In genomic region chr11:101588868-101589267, GRCm38 (mm10) we compare ENCODE assay signal across 28 mouse cellular contexts. TPM values are rescaled to one million over a fixed set of nuclear protein-coding genes. Genes with fewer than 3 reads are reported as not detected.
DNase-seq lines count a peak whose midpoint lies in the region; ATAC-seq and TF ChIP-seq lines count a peak whose summit lies in the region.
"Had no signal": no experiment of that assay in that cellular context is flagged by ENCODE, and none has a peak within 500 bp of the region (broad histone marks: within the 10 kb centered on the region; RNA-seq: fewer than 3 reads in every experiment).

No protein-coding gene starts in this region.

- H3K9ac ChIP-seq in kidney, embryonic 14.5 days (ENCODE audit: low read depth, low read length), result no peak overlapping the region
- no peak overlapping the region for H3K9ac ChIP-seq in stomach, embryonic 14.5 days (replicated peaks; ENCODE audit: low read depth, low read length)
- no peak overlapping the region for H3K9ac ChIP-seq in stomach, postnatal 0 days (ENCODE audit: low read length)
- H3K9ac ChIP-seq in liver, embryonic 12.5 days, result no peak overlapping the region
- H3K9ac ChIP-seq: embryonic facial prominence, embryonic 13.5 days; forebrain, embryonic 13.5 days; limb, embryonic 15.5 days; lung, embryonic 15.5 days; neural tube, embryonic 13.5 days had no signal

- no peaks in the 10 kb centered on the region for H3K27me3 ChIP-seq in kidney, adult 2 months (replicated peaks; ENCODE audit: control insufficient read depth, insufficient read depth, low read length)
- no peaks in the 10 kb centered on the region for H3K27me3 ChIP-seq in kidney, embryonic 14.5 days (ENCODE audit: control insufficient read depth, insufficient read depth, low read length)
- no peaks in the 10 kb centered on the region for H3K27me3 ChIP-seq in stomach, embryonic 14.5 days (ENCODE audit: control insufficient read depth, insufficient read depth, low read length)
- no peaks in the 10 kb centered on the region for H3K27me3 ChIP-seq in stomach, postnatal 0 days (ENCODE audit: control insufficient read depth, insufficient read depth, low read length)
- 0 out of 2 replicates have a peak, but pooled peaks cover 3% of the 10 kb centered on the region for H3K27me3 ChIP-seq in liver, embryonic 12.5 days (replicated peaks)
- H3K27me3 ChIP-seq: embryonic facial prominence, embryonic 13.5 days; forebrain, embryonic 13.5 days; limb, embryonic 15.5 days; lung, embryonic 15.5 days; neural tube, embryonic 13.5 days had no signal

- H3K9me3 ChIP-seq in kidney, embryonic 14.5 days (ENCODE audit: control insufficient read depth, low read length), result no peaks in the 10 kb centered on the region
- H3K9me3 ChIP-seq in stomach, embryonic 14.5 days (ENCODE audit: control insufficient read depth, low read depth, low read length), result no peaks in the 10 kb centered on the region
- H3K9me3 ChIP-seq in stomach, postnatal 0 days (ENCODE audit: control insufficient read depth, low read length), result no peaks in the 10 kb centered on the region
- no peaks in the 10 kb centered on the region for H3K9me3 ChIP-seq in liver, embryonic 12.5 days (replicated peaks)
- H3K9me3 ChIP-seq: embryonic facial prominence, embryonic 13.5 days; forebrain, embryonic 13.5 days; heart, embryonic 10.5 days; limb, embryonic 15.5 days; lung, embryonic 15.5 days; midbrain, embryonic 10.5 days; neural tube, embryonic 13.5 days had no signal

- TF ChIP-seq POLR2A in kidney, adult 2 months (IDR thresholded peaks at IDR 0.05; ENCODE audit: low read depth, low read length), result no peak

- no peak for TF ChIP-seq EP300 in stomach, postnatal 0 days (optimal IDR thresholded peaks at IDR 0.05)

- no peak overlapping the region for H3K4me2 ChIP-seq in kidney, embryonic 14.5 days (replicated peaks; ENCODE audit: low read depth, low read length)
- no peak overlapping the region for H3K4me2 ChIP-seq in stomach, embryonic 14.5 days (replicated peaks; ENCODE audit: low read depth, low read length)
- no peak overlapping the region for H3K4me2 ChIP-seq in stomach, postnatal 0 days (replicated peaks; ENCODE audit: low read depth)
- H3K4me2 ChIP-seq in liver, embryonic 12.5 days, result peak overlapping the region; percentile 27; the same call in 1 of the 2 replicates
- H3K4me2 ChIP-seq: embryonic facial prominence, embryonic 13.5 days; forebrain, embryonic 13.5 days; limb, embryonic 15.5 days; lung, embryonic 15.5 days; neural tube, embryonic 13.5 days had no signal

- H3K27ac ChIP-seq in kidney, adult 2 months (ENCODE audit: insufficient read depth, low read depth, low read length), result peak overlapping the region; percentile 70
- H3K27ac ChIP-seq in kidney, embryonic 14.5 days (ENCODE audit: low read depth, low read length), result no peak overlapping the region
- no peak overlapping the region for H3K27ac ChIP-seq in stomach, embryonic 14.5 days (ENCODE audit: low read length)
- H3K27ac ChIP-seq in stomach, postnatal 0 days (replicated peaks), result no peak overlapping the region
- H3K27ac ChIP-seq in liver, embryonic 12.5 days, result no peak overlapping the region
- H3K27ac ChIP-seq: embryonic facial prominence, embryonic 13.5 days; forebrain, embryonic 13.5 days; heart, embryonic 10.5 days; limb, embryonic 15.5 days; lung, embryonic 15.5 days; midbrain, embryonic 10.5 days; neural tube, embryonic 13.5 days had no signal

- DNase-seq in kidney, adult 2 months, result peak; percentile 59
- DNase-seq in stomach, postnatal 0 days (ENCODE audit: low spot score), result no peak
- no peak for DNase-seq in thymus, adult 18-20 months
- DNase-seq in gastrocnemius, adult 8-10 months (ENCODE audit: low spot score in 2 of 2), result no peak

- TF ChIP-seq CTCF in kidney, adult 2 months (conservative IDR thresholded peaks at IDR 0.05; ENCODE audit: insufficient read depth, insufficient read length, low read depth, low read length), result no peak
- TF ChIP-seq CTCF in stomach, postnatal 0 days (IDR thresholded peaks at IDR 0.05; ENCODE audit: low read depth), result no peak

- peaks cover 7% of the 10 kb centered on the region; the same call in 1 of the 2 replicates for H3K36me3 ChIP-seq in kidney, adult 2 months (ENCODE audit: control insufficient read depth, insufficient read depth, low read length)
- no peaks in the 10 kb centered on the region; the same call in 1 of the 2 replicates for H3K36me3 ChIP-seq in kidney, embryonic 14.5 days (ENCODE audit: control insufficient read depth, insufficient read depth, low read length)
- H3K36me3 ChIP-seq in stomach, embryonic 14.5 days (ENCODE audit: control insufficient read depth, insufficient read depth, low read length), result no peaks in the 10 kb centered on the region
- H3K36me3 ChIP-seq in stomach, postnatal 0 days (ENCODE audit: control insufficient read depth, insufficient read depth, low read length), result no peaks in the 10 kb centered on the region; the same call in 1 of the 2 replicates
- peaks cover 22% of the 10 kb centered on the region for H3K36me3 ChIP-seq in liver, embryonic 12.5 days
- H3K36me3 ChIP-seq: lung, embryonic 15.5 days had no signal

- H3K4me3 ChIP-seq in kidney, adult 2 months (ENCODE audit: insufficient read depth, low read depth, low read length), result no peak overlapping the region
- H3K4me3 ChIP-seq in kidney, embryonic 14.5 days (ENCODE audit: low read length), result no peak overlapping the region
- no peak overlapping the region for H3K4me3 ChIP-seq in stomach, embryonic 14.5 days (ENCODE audit: low read depth, low read length)
- no peak overlapping the region for H3K4me3 ChIP-seq in stomach, postnatal 0 days (ENCODE audit: low read depth, low read length)
- no peak overlapping the region for H3K4me3 ChIP-seq in liver, embryonic 12.5 days
- H3K4me3 ChIP-seq: embryonic facial prominence, embryonic 13.5 days; erythroblast, embryonic 14.5 days; forebrain, embryonic 13.5 days; heart, embryonic 10.5 days; limb, embryonic 15.5 days; lung, embryonic 15.5 days; midbrain, embryonic 10.5 days; myocyte; neural tube, embryonic 13.5 days had no signal

- no peak for ATAC-seq in kidney, embryonic 14.5 days (ENCODE audit: low FRiP score, low TSS enrichment)
- ATAC-seq in stomach, embryonic 14.5 days (ENCODE audit: insufficient number of reproducible peaks, insufficient read depth, low FRiP score, low read depth), result peak; percentile 28; the same call in 1 of the 2 replicates
- no peak for ATAC-seq in stomach, postnatal 0 days (ENCODE audit: low FRiP score, low TSS enrichment)
- no peak for ATAC-seq in liver, embryonic 12.5 days
- ATAC-seq: forebrain, embryonic 13.5 days; hindbrain, embryonic 16.5 days; midbrain, embryonic 16.5 days had no signal

- WGBS in kidney, adult 2 months, result 72% methylated on average over 7 of the region's 7 CpGs
- WGBS in kidney, embryonic 14.5 days, result 89% methylated on average over 7 of the region's 7 CpGs
- 86% methylated on average over 7 of the region's 7 CpGs for WGBS in stomach, embryonic 14.5 days
- 91% methylated on average over 7 of the region's 7 CpGs for WGBS in stomach, postnatal 0 days
- WGBS in liver, embryonic 12.5 days (ENCODE audit: insufficient replicate concordance), result 75% methylated on average over 7 of the region's 7 CpGs

- peaks cover 20% of the 10 kb centered on the region for H3K4me1 ChIP-seq in kidney, adult 2 months (ENCODE audit: control insufficient read depth, insufficient read depth, low read length)
- no peaks in the 10 kb centered on the region for H3K4me1 ChIP-seq in kidney, embryonic 14.5 days (ENCODE audit: control insufficient read depth, insufficient read depth, low read length)
- no peaks in the 10 kb centered on the region for H3K4me1 ChIP-seq in stomach, embryonic 14.5 days (ENCODE audit: control insufficient read depth, insufficient read depth, low read length)
- H3K4me1 ChIP-seq in stomach, postnatal 0 days (replicated peaks; ENCODE audit: control insufficient read depth, insufficient read depth), result no peaks in the 10 kb centered on the region
- H3K4me1 ChIP-seq in liver, embryonic 12.5 days, result peaks cover 12% of the 10 kb centered on the region
- H3K4me1 ChIP-seq: embryonic facial prominence, embryonic 13.5 days; forebrain, embryonic 13.5 days; heart, embryonic 10.5 days; limb, embryonic 15.5 days; lung, embryonic 15.5 days; midbrain, embryonic 10.5 days; neural tube, embryonic 13.5 days had no signal

RNA-seq across cellular contexts. Expression of gene Tmem106a, which starts 6.8 kb away (rescaled TPM):
- 392 and 429 TPM in 2 replicates for polyA plus RNA-seq in kidney, adult 2 months (2012; rRNA removed)
- polyA plus RNA-seq in kidney, embryonic 14.5 days (2014; fragmentation: Nextera tagmentation; extraction: Ambion mirVana), result 3.8 and 4.8 TPM in 2 replicates
- 5.9 and 6.7 TPM in 2 replicates for polyA plus RNA-seq in stomach, embryonic 14.5 days (2014; fragmentation: Nextera tagmentation; extraction: Ambion mirVana)
- polyA plus RNA-seq in stomach, postnatal 0 days (2015; fragmentation: Nextera tagmentation; extraction: Ambion mirVana), result 10.0 TPM in 2 replicates
- polyA plus RNA-seq in liver, embryonic 12.5 days (2016; fragmentation: Nextera tagmentation; extraction: Ambion mirVana), result 5.0 and 5.3 TPM in 2 replicates
- 1 to 10 TPM in 2 of 4 experiments, under 1 TPM in 2; 0.61 to 1.8 (median 1.0) TPM for total RNA-seq in gastrocnemius, adult 8-10 months (2022)

RNA-seq across cellular contexts. Expression of gene Gm11634, which starts 10.2 kb away (rescaled TPM):
- not detected in 2 replicates for polyA plus RNA-seq in kidney, adult 2 months (2012; rRNA removed)
- polyA plus RNA-seq in kidney, embryonic 14.5 days (2014; fragmentation: Nextera tagmentation; extraction: Ambion mirVana), result not detected in 2 replicates
- not detected in 2 replicates for polyA plus RNA-seq in stomach, embryonic 14.5 days (2014; fragmentation: Nextera tagmentation; extraction: Ambion mirVana)
- polyA plus RNA-seq in stomach, postnatal 0 days (2015; fragmentation: Nextera tagmentation; extraction: Ambion mirVana), result 0.13 TPM in 1 of 2 replicates, not detected in the other
- not detected in 2 replicates for polyA plus RNA-seq in liver, embryonic 12.5 days (2016; fragmentation: Nextera tagmentation; extraction: Ambion mirVana)
- not detected for total RNA-seq in gastrocnemius, adult 8-10 months (2022)
- total RNA-seq: adrenal gland, postnatal 10 days; gastrocnemius, adult 18-20 months; hematopoietic stem cell, adult 5-6 weeks; layer of hippocampus, adult 18-20 months; layer of hippocampus, postnatal 14 days; left cerebral cortex, adult 8-10 months; left cerebral cortex, postnatal 4 days had no signal
- polyA plus RNA-seq: activated CD4-positive, CD25-positive, alpha-beta regulatory T cell, adult 4 months; cerebellum, adult 2 months; embryonic facial prominence, embryonic 13.5 days; erythroblast, embryonic 14.5 days; forebrain, embryonic 13.5 days; heart, embryonic 10.5 days; heart, postnatal 0 days; hindbrain, embryonic 16.5 days; limb, embryonic 15.5 days; lung, embryonic 15.5 days; midbrain, embryonic 16.5 days; myocyte; neural tube, embryonic 13.5 days had no signal

RNA-seq across cellular contexts. Expression of gene Nbr1, which starts 36.9 kb away (rescaled TPM):
- polyA plus RNA-seq in kidney, adult 2 months (2012; rRNA removed), result 107 and 134 TPM in 2 replicates
- polyA plus RNA-seq in kidney, embryonic 14.5 days (2014; fragmentation: Nextera tagmentation; extraction: Ambion mirVana), result 30.8 and 63.9 TPM in 2 replicates
- 59.8 and 62.0 TPM in 2 replicates for polyA plus RNA-seq in stomach, embryonic 14.5 days (2014; fragmentation: Nextera tagmentation; extraction: Ambion mirVana)
- 34.5 TPM in 2 replicates for polyA plus RNA-seq in stomach, postnatal 0 days (2015; fragmentation: Nextera tagmentation; extraction: Ambion mirVana)
- 45.1 and 47.9 TPM in 2 replicates for polyA plus RNA-seq in liver, embryonic 12.5 days (2016; fragmentation: Nextera tagmentation; extraction: Ambion mirVana)
- total RNA-seq in gastrocnemius, adult 8-10 months (2022), result 10 to 100 TPM; 61.4 to 66.8 (median 65.4) TPM

RNA-seq across cellular contexts. Expression of gene Brca1, which starts 37.1 kb away (rescaled TPM):
- 0.12 and 0.16 TPM in 2 replicates for polyA plus RNA-seq in kidney, adult 2 months (2012; rRNA removed)
- polyA plus RNA-seq in kidney, embryonic 14.5 days (2014; fragmentation: Nextera tagmentation; extraction: Ambion mirVana), result 8.7 and 22.0 TPM in 2 replicates
- 14.7 and 18.2 TPM in 2 replicates for polyA plus RNA-seq in stomach, embryonic 14.5 days (2014; fragmentation: Nextera tagmentation; extraction: Ambion mirVana)
- polyA plus RNA-seq in stomach, postnatal 0 days (2015; fragmentation: Nextera tagmentation; extraction: Ambion mirVana), result 1.1 and 2.5 TPM in 2 replicates
- 17.2 and 17.4 TPM in 2 replicates for polyA plus RNA-seq in liver, embryonic 12.5 days (2016; fragmentation: Nextera tagmentation; extraction: Ambion mirVana)
- under 1 TPM in 2 of 4 experiments, not detected in 2; 0.07 to 0.11 TPM for total RNA-seq in gastrocnemius, adult 8-10 months (2022)

RNA-seq across cellular contexts. Expression of gene Rdm1, which starts 38.1 kb away (rescaled TPM):
- 41.0 and 45.7 TPM in 2 replicates for polyA plus RNA-seq in kidney, adult 2 months (2012; rRNA removed)
- polyA plus RNA-seq in kidney, embryonic 14.5 days (2014; fragmentation: Nextera tagmentation; extraction: Ambion mirVana), result 31.6 and 35.8 TPM in 2 replicates
- polyA plus RNA-seq in stomach, embryonic 14.5 days (2014; fragmentation: Nextera tagmentation; extraction: Ambion mirVana), result 38.3 and 47.5 TPM in 2 replicates
- 18.9 and 20.9 TPM in 2 replicates for polyA plus RNA-seq in stomach, postnatal 0 days (2015; fragmentation: Nextera tagmentation; extraction: Ambion mirVana)
- 11.8 and 12.4 TPM in 2 replicates for polyA plus RNA-seq in liver, embryonic 12.5 days (2016; fragmentation: Nextera tagmentation; extraction: Ambion mirVana)
- total RNA-seq in gastrocnemius, adult 8-10 months (2022), result 10 to 100 TPM; 29.7 to 40.5 (median 33.7) TPM

Comparison
In these comparisons a context has a peak if more than half of its experiments do, and no peak if none do; other contexts are left out.
1. RNA of gene Tmem106a, which starts 6.8 kb away (polyA plus RNA-seq): 392 to 429 TPM in kidney, adult 2 months; 10.0 TPM in stomach, postnatal 0 days, 5.9 to 6.7 TPM in stomach, embryonic 14.5 days, 5.0 to 5.3 TPM in liver, embryonic 12.5 days and 3.8 to 4.8 TPM in kidney, embryonic 14.5 days; every median in the first group is over 10 times any median in the second.